Mouse (Mus musculus) lung, postnatal 0 days (tissue): Measurements from ENCODE around the gene Cdk8. TPM values are rescaled to one million over a fixed set of nuclear protein-coding genes. Genes with fewer than 3 reads are reported as not detected.

Source experiments
- ATAC-seq: fragments of 200-750 bp; cut with Nextera tagmentation; 2 replicates; pipeline ENCODE4 v1.8.0; 2017; ENCODE audit warnings: moderate library complexity
- DNase-seq: peaks from one replicate; pipeline ENCODE4 v3.0.0-alpha.2; 2016; ENCODE audit warnings: low spot score
- H3K27ac ChIP-seq: fragments of 300-500 bp; sonication (generic); 2 replicates; pipeline ENCODE4 v1.5.1; 2014; ENCODE audit warnings: antibody characterized with exemption, mild to moderate bottlenecking, low read length, mixed read lengths
- H3K27me3 ChIP-seq: fragments of 300-500 bp; sonication (generic); replicated peaks from 2 replicates; pipeline ENCODE4 v1.6.1; 2014; ENCODE audit warnings: low read length, mixed read lengths; ENCODE audit not compliant: insufficient read depth
- H3K36me3 ChIP-seq: fragments of 300-500 bp; sonication (generic); 2 replicates; pipeline ENCODE4 v1.6.1; 2014; ENCODE audit warnings: low read length, mixed read lengths; ENCODE audit not compliant: insufficient read depth
- H3K4me1 ChIP-seq: fragments of 300-500 bp; sonication (generic); 2 replicates; pipeline ENCODE4 v1.6.1; 2014; ENCODE audit warnings: antibody characterized with exemption, low read depth, low read length, mixed read lengths; ENCODE audit not compliant: insufficient read depth
- H3K4me2 ChIP-seq: fragments of 300-500 bp; sonication (generic); replicated peaks from 2 replicates; pipeline ENCODE4 v1.6.1; 2014; ENCODE audit warnings: low read depth, mild to moderate bottlenecking, low read length, moderate library complexity, mixed read lengths
- H3K4me3 ChIP-seq: fragments of 300-500 bp; sonication (generic); 2 replicates; pipeline ENCODE4 v1.5.1; 2014; ENCODE audit warnings: low read depth, low read length
- H3K9ac ChIP-seq: fragments of 300-500 bp; sonication (generic); replicated peaks from 2 replicates; pipeline ENCODE4 v1.6.1; 2014; ENCODE audit warnings: low read depth, mild to moderate bottlenecking
- H3K9me3 ChIP-seq: fragments of 300-500 bp; sonication (generic); 2 replicates; pipeline ENCODE4 v1.6.1; 2016; ENCODE audit warnings: low read length, mixed read lengths
- CTCF ChIP-seq: IDR thresholded peaks from 2 replicates; pipeline ENCODE4 v1.5.1; 2016; ENCODE audit warnings: antibody characterized with exemption, mild to moderate bottlenecking
- EP300 ChIP-seq: IDR thresholded peaks from 2 replicates; pipeline ENCODE4 v1.6.1; 2016; ENCODE audit warnings: antibody characterized with exemption, mild to moderate bottlenecking, control low read depth
- WGBS: fragments of 180-500 bp; shearing (Covaris S2); extraction: QIAGEN DNeasy Blood & Tissue Kit; methylation state at CpG from one replicate; pipeline ENCODE4 v1.1.7; 2014; 5-methylcytosine and 5-hydroxymethylcytosine counted together
- polyA plus RNA-seq: library from polyadenylated mRNA; unstranded; fragments of >200 nt; fragmentation: Nextera tagmentation; extraction: Ambion mirVana; gene quantifications from 2 replicates; pipeline ENCODE4 v1.2.1, GENCODE M21; 2015

The Cdk8 gene
- polyA plus RNA-seq, 1 experiment from 2014 or later, result 12.1 TPM

GRCm38 (mm10) chr5:146344911-146345686, 114.1 kb downstream of the Cdk8 start:
- Histone ChIP-seq H3K4me2 (no peak overlapping the region), H3K27ac (no peak overlapping the region), H3K4me3 (no peak overlapping the region), H3K9me3 (no peaks in the 10 kb centered on the region), H3K36me3 (no peaks in the 10 kb centered on the region), H3K9ac (no peak overlapping the region), H3K27me3 (no peaks in the 10 kb centered on the region), H3K4me1 (no peaks in the 10 kb centered on the region)
- TF ChIP-seq CTCF, result no peak
- TF ChIP-seq EP300, result no peak
- ATAC-seq (no peak), DNase-seq (no peak)
- 89% methylated on average over 12 of the region's 12 CpGs for WGBS

DNA sequence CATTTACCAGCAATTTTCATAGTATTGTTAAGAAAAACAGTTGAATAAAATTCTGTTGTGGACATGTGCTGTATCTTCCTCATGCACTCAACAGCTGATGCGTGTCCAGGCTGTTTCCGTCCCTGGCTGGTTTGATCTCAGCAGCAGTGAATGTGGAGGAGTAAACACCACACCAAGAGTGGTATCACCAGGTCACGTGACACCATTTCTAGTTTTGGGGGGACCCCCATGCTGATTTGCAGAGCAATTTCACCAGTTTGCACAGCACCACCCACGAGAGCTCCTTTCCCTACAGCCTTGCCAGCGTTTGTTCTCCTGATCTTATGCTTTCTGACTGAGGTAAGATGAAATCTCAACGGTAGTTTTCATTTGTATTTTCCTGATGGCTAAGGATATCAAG, 116.1 kb downstream of the Cdk8 start:
- no peak overlapping the region for H3K27ac ChIP-seq
- H3K27me3 ChIP-seq, result no peaks in the 10 kb centered on the region
- WGBS, result 71% methylated on average over 6 of the region's 6 CpGs
- no peaks in the 10 kb centered on the region for H3K4me1 ChIP-seq
- H3K4me3 ChIP-seq, result no peak overlapping the region
- no peak overlapping the region for H3K4me2 ChIP-seq
- H3K36me3 ChIP-seq, result no peaks in the 10 kb centered on the region
- H3K9ac ChIP-seq, result no peak overlapping the region
- DNase-seq (no peak), ATAC-seq (no peak)
- no peaks in the 10 kb centered on the region for H3K9me3 ChIP-seq
- no peak for TF ChIP-seq CTCF
- no peak for TF ChIP-seq EP300

GRCm38 (mm10) chr5:146349183-146349582, 118.2 kb downstream of the Cdk8 start:
- H3K9ac ChIP-seq, result no peak overlapping the region
- TF ChIP-seq EP300 (no peak), CTCF (no peak)
- no peaks in the 10 kb centered on the region for H3K27me3 ChIP-seq
- H3K36me3 ChIP-seq, result no peaks in the 10 kb centered on the region
- no peaks in the 10 kb centered on the region for H3K4me1 ChIP-seq
- ATAC-seq (no peak), DNase-seq (no peak)
- WGBS, result 71% methylated on average over 3 of the region's 3 CpGs
- H3K4me2 ChIP-seq, result no peak overlapping the region
- H3K9me3 ChIP-seq, result no peaks in the 10 kb centered on the region
- no peak overlapping the region for H3K4me3 ChIP-seq
- no peak overlapping the region for H3K27ac ChIP-seq

- WGBS, result 68% methylated on average over 11 of the region's 11 CpGs
- Histone ChIP-seq H3K9ac (no peak overlapping the region), H3K27ac (no peak overlapping the region), H3K4me1 (no peaks in the 10 kb centered on the region), H3K36me3 (no peaks in the 10 kb centered on the region), H3K27me3 (no peaks in the 10 kb centered on the region), H3K4me2 (no peak overlapping the region), H3K4me3 (no peak overlapping the region), H3K9me3 (no peaks in the 10 kb centered on the region)
- TF ChIP-seq EP300, result no peak
- no peak for TF ChIP-seq CTCF
- no peak for ATAC-seq
- no peak for DNase-seq
Observed at GRCm38 (mm10) chr5:146350784-146351183, 119.8 kb downstream of the Cdk8 start.

DNA sequence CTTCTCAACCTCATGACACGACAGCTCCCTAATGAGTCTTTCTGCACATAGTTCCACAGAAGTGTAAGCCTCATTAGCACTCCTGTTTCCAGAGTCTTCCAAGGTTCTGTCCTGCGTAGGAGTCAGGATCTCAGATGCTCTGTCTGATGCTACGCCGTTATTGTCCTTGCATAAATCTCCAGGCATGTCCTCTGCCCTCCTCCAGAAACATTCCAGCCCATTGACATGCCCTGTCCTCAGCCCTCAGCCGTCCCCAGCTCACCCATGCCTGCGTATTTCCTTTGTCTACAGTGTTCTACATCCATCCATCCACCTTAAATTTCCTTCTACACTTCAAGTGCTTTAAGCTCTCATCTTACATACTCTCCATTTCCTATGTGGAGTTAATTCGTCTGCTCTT, 121.0 kb downstream of the Cdk8 start:
- H3K27ac ChIP-seq, result no peak overlapping the region
- ATAC-seq (no peak), DNase-seq (no peak)
- H3K9me3 ChIP-seq, result no peaks in the 10 kb centered on the region
- H3K27me3 ChIP-seq, result no peaks in the 10 kb centered on the region
- H3K4me2 ChIP-seq, result no peak overlapping the region
- no peak overlapping the region for H3K4me3 ChIP-seq
- TF ChIP-seq CTCF, result no peak
- no peak for TF ChIP-seq EP300
- no peaks in the 10 kb centered on the region for H3K36me3 ChIP-seq
- no peaks in the 10 kb centered on the region for H3K4me1 ChIP-seq
- 81% methylated on average over 7 of the region's 7 CpGs for WGBS
- no peak overlapping the region for H3K9ac ChIP-seq

Other genes with a start within 250 kb of the Cdk8 start
- gene Cyp3a25, start 221.6 kb upstream of the Cdk8 start, polyA plus RNA-seq, result 0.08 TPM in 1 of 2 replicates, not detected in the other
- gene Cyp3a59, start 152.0 kb upstream of the Cdk8 start, polyA plus RNA-seq, result not detected in 2 replicates
- gene Gm5565, start 70.7 kb upstream of the Cdk8 start, polyA plus RNA-seq, result not detected in 2 replicates
- not detected in 2 replicates for gene Gm6309, start 60.5 kb upstream of the Cdk8 start, polyA plus RNA-seq
- gene 1700001J03Rik, start 45.9 kb upstream of the Cdk8 start, polyA plus RNA-seq, result 0.36 TPM in 1 of 2 replicates, not detected in the other
- gene Rnf6, start 9.7 kb upstream of the Cdk8 start, polyA plus RNA-seq, result 42.6 and 44.9 TPM in 2 replicates
- 0.31 and 0.37 TPM in 2 replicates for gene Wasf3, start 153.8 kb downstream of the Cdk8 start, polyA plus RNA-seq